Mouse (Mus musculus) testis, adult 2 months (tissue): ENCODE measurements around the gene Cadps.

Experiments used
- CTCF ChIP-seq: fragments of 200-500 bp; IDR thresholded peaks from 2 replicates; pipeline ENCODE4 v1.5.1; 2012; ENCODE audit warnings: low read depth, mild to moderate bottlenecking, inconsistent platforms, low read length, moderate library complexity; ENCODE audit not compliant: control insufficient read depth, insufficient read depth, insufficient replicate concordance
- POLR2A ChIP-seq: fragments of 200-500 bp; IDR thresholded peaks from 2 replicates; pipeline ENCODE4 v1.6.1; 2012; ENCODE audit warnings: low read depth, mild to moderate bottlenecking, inconsistent platforms, low read length, moderate library complexity; ENCODE audit not compliant: control insufficient read depth

- TF ChIP-seq CTCF = no peak
- TF ChIP-seq POLR2A = no peak
Measured at GRCm38 (mm10) chr14:12541733-12542132, 281.1 kb downstream of the Cadps start.
